29 mouse cellular contexts compared by ENCODE assay signal in genomic region chr19:31891001-31891893, GRCm38 (mm10). TPM values are rescaled to one million over a fixed set of nuclear protein-coding genes. Genes with fewer than 3 reads are reported as not detected.
DNase-seq lines count a peak whose midpoint lies in the region; ATAC-seq and TF ChIP-seq lines count a peak whose summit lies in the region.
"Had no signal": no experiment of that assay in that cellular context is flagged by ENCODE, and none has a peak within 500 bp of the region (broad histone marks: within the 10 kb centered on the region; RNA-seq: fewer than 3 reads in every experiment).

No protein-coding gene starts in this region.

- DNase-seq in kidney, adult 9 months: peak; percentile 39
- peak; percentile 5 for DNase-seq in c-Kit-positive CD71-positive TER-119-negative erythroid progenitor cells, embryonic 14.5 days (ENCODE audit: low read depth)
- DNase-seq in retina, embryonic 14.5 days (ENCODE audit: low spot score): no peak
- no peak for DNase-seq in urinary bladder, postnatal 36 days (ENCODE audit: low spot score in 2 of 2)
- DNase-seq: adrenal gland, adult 8-10 months; adrenal gland, postnatal 14 days; adrenal gland, postnatal 36 days; cerebellum, adult 11 months; cerebellum, adult 18-20 months; cerebellum, adult 8-10 months; cerebellum, adult 9-11 months; cerebellum, postnatal 14 days; cerebellum, postnatal 36 days; embryo, embryonic 11 days had no signal

- no peak for TF ChIP-seq CTCF in intestine, postnatal 0 days (IDR thresholded peaks at IDR 0.05; ENCODE audit: low read depth)

- no peak overlapping the region for H3K4me2 ChIP-seq in kidney, embryonic 15.5 days
- H3K4me2 ChIP-seq in intestine, embryonic 15.5 days (replicated peaks): no peak overlapping the region
- H3K4me2 ChIP-seq in intestine, postnatal 0 days (replicated peaks; ENCODE audit: low read depth): no peak overlapping the region; the same call in 1 of the 2 replicates
- H3K4me2 ChIP-seq: embryonic facial prominence, embryonic 13.5 days; embryonic facial prominence, embryonic 15.5 days; forebrain, embryonic 12.5 days had no signal

- no peak for ATAC-seq in kidney, embryonic 15.5 days (replicated peaks; ENCODE audit: low FRiP score)
- ATAC-seq in intestine, embryonic 15.5 days: peak; percentile 81
- ATAC-seq in intestine, postnatal 0 days: peak; percentile 73
- ATAC-seq in megakaryocyte, adult 5-6 weeks (ENCODE audit: poor library complexity, severe bottlenecking): no peak
- ATAC-seq: forebrain, embryonic 14.5 days; forebrain, embryonic 16.5 days had no signal

- H3K9me3 ChIP-seq in kidney, embryonic 15.5 days (replicated peaks): no peaks in the 10 kb centered on the region
- H3K9me3 ChIP-seq in intestine, embryonic 15.5 days: no peaks in the 10 kb centered on the region
- no peaks in the 10 kb centered on the region for H3K9me3 ChIP-seq in intestine, postnatal 0 days (ENCODE audit: control insufficient read depth)
- H3K9me3 ChIP-seq: embryonic facial prominence, embryonic 13.5 days; embryonic facial prominence, embryonic 15.5 days; forebrain, embryonic 10.5 days; forebrain, embryonic 12.5 days had no signal

- H3K36me3 ChIP-seq in kidney, embryonic 15.5 days: no peaks in the 10 kb centered on the region
- H3K36me3 ChIP-seq in intestine, embryonic 15.5 days: no peaks in the 10 kb centered on the region
- no peaks in the 10 kb centered on the region; the same call in 1 of the 2 replicates for H3K36me3 ChIP-seq in intestine, postnatal 0 days (ENCODE audit: control insufficient read depth, insufficient read depth)
- H3K36me3 ChIP-seq: embryonic facial prominence, embryonic 13.5 days; embryonic facial prominence, embryonic 15.5 days; forebrain, embryonic 10.5 days; forebrain, embryonic 12.5 days had no signal

- 79% methylated on average over 6 of the region's 6 CpGs for WGBS in kidney, embryonic 15.5 days
- WGBS in intestine, embryonic 15.5 days: 73% methylated on average over 6 of the region's 6 CpGs
- WGBS in intestine, postnatal 0 days: 38% methylated on average over 6 of the region's 6 CpGs

- H3K9ac ChIP-seq in kidney, embryonic 15.5 days: no peak overlapping the region
- no peak overlapping the region for H3K9ac ChIP-seq in intestine, embryonic 15.5 days
- no peak overlapping the region for H3K9ac ChIP-seq in intestine, postnatal 0 days (ENCODE audit: low read depth, low read length)
- H3K9ac ChIP-seq: embryonic facial prominence, embryonic 13.5 days; embryonic facial prominence, embryonic 15.5 days; forebrain, embryonic 12.5 days had no signal

- H3K27ac ChIP-seq in kidney, embryonic 15.5 days: no peak overlapping the region
- H3K27ac ChIP-seq in intestine, embryonic 15.5 days: no peak overlapping the region
- peak overlapping the region; percentile 36; the same call in 1 of the 2 replicates for H3K27ac ChIP-seq in intestine, postnatal 0 days (ENCODE audit: low read depth, low read length)
- H3K27ac ChIP-seq: embryonic facial prominence, embryonic 13.5 days; embryonic facial prominence, embryonic 15.5 days; forebrain, embryonic 10.5 days; forebrain, embryonic 12.5 days had no signal

- H3K4me3 ChIP-seq in kidney, embryonic 15.5 days (replicated peaks): no peak overlapping the region
- no peak overlapping the region for H3K4me3 ChIP-seq in intestine, embryonic 15.5 days (replicated peaks)
- no peak overlapping the region for H3K4me3 ChIP-seq in intestine, postnatal 0 days (ENCODE audit: low read depth, low read length)
- H3K4me3 ChIP-seq: embryonic facial prominence, embryonic 13.5 days; embryonic facial prominence, embryonic 15.5 days; erythroblast, embryonic 14.5 days; forebrain, embryonic 10.5 days; forebrain, embryonic 12.5 days had no signal

- no peaks in the 10 kb centered on the region for H3K4me1 ChIP-seq in kidney, embryonic 15.5 days
- H3K4me1 ChIP-seq in intestine, embryonic 15.5 days (replicated peaks): peaks cover 7% of the 10 kb centered on the region; the same call in 1 of the 2 replicates
- 0 out of 2 replicates have a peak, but pooled peaks cover 9% of the 10 kb centered on the region for H3K4me1 ChIP-seq in intestine, postnatal 0 days (replicated peaks; ENCODE audit: control insufficient read depth, insufficient read depth, low read length)
- H3K4me1 ChIP-seq: embryonic facial prominence, embryonic 13.5 days; embryonic facial prominence, embryonic 15.5 days; forebrain, embryonic 10.5 days; forebrain, embryonic 12.5 days had no signal

- no peaks in the 10 kb centered on the region for H3K27me3 ChIP-seq in kidney, embryonic 15.5 days
- no peaks in the 10 kb centered on the region for H3K27me3 ChIP-seq in intestine, embryonic 15.5 days (replicated peaks)
- no peaks in the 10 kb centered on the region for H3K27me3 ChIP-seq in intestine, postnatal 0 days (replicated peaks; ENCODE audit: control insufficient read depth, insufficient read depth, low read length)
- H3K27me3 ChIP-seq: embryonic facial prominence, embryonic 13.5 days; embryonic facial prominence, embryonic 15.5 days; forebrain, embryonic 12.5 days had no signal

RNA-seq across cellular contexts. Expression of gene A1cf, which starts 22.7 kb away (rescaled TPM):
- polyA plus RNA-seq in kidney, embryonic 15.5 days (2015; fragmentation: Nextera tagmentation; extraction: Ambion mirVana): 1.8 and 2.2 TPM in 2 replicates
- 8.9 and 11.1 TPM in 2 replicates for polyA plus RNA-seq in intestine, embryonic 15.5 days (2015; fragmentation: Nextera tagmentation; extraction: Ambion mirVana)
- polyA plus RNA-seq in intestine, postnatal 0 days (2015; fragmentation: Nextera tagmentation; extraction: Ambion mirVana): 11.9 TPM in 2 replicates
- not detected in 2 replicates for total RNA-seq in megakaryocyte, adult 5-6 weeks (2015)
- not detected in 2 replicates for total RNA-seq in megakaryocyte, adult 5-6 weeks (2017)
- total RNA-seq: ES-E14, MEL had no signal
- polyA plus RNA-seq: C2C12; embryonic facial prominence, embryonic 11.5 days; embryonic facial prominence, embryonic 13.5 days; embryonic facial prominence, embryonic 15.5 days; erythroblast, embryonic 14.5 days; forebrain, embryonic 10.5 days; forebrain, embryonic 12.5 days; forebrain, embryonic 14.5 days; forebrain, embryonic 16.5 days had no signal

Comparison
In these comparisons a context has a peak if more than half of its experiments do, and no peak if none do; other contexts are left out.
1. DNase-seq: peak in kidney, adult 9 months (single experiment) and c-Kit-positive CD71-positive TER-119-negative erythroid progenitor cells, embryonic 14.5 days (single experiment); none in retina, embryonic 14.5 days (single experiment) and urinary bladder, postnatal 36 days (0 of 2).
2. ATAC-seq: peak in intestine, embryonic 15.5 days (single experiment) and intestine, postnatal 0 days (single experiment); none in kidney, embryonic 15.5 days (single experiment) and megakaryocyte, adult 5-6 weeks (single experiment).